Mouse (Mus musculus) T-cell, adult 2 months (primary cell): Measurements from ENCODE around the gene Teddm3.
"Not testable (repeated sequence)": the region's sequence is repeated elsewhere in the genome, so short reads cannot be mapped to it uniquely, and the experiment has no call there.

Source experiments
- DNase-seq: peaks from one replicate; pipeline ENCODE4 v3.0.0; 2022; ENCODE audit warnings: low spot score

The Teddm3 gene

GRCm38 (mm10) chr16:21149896-21150295, 3.9 kb downstream of the Teddm3 start:
- no peak for DNase-seq

- not testable (repeated sequence) for DNase-seq
Observed at GRCm38 (mm10) chr16:21148451-21148850, 5.3 kb downstream of the Teddm3 start.

GRCm38 (mm10) chr16:21136312-21137083, 17.3 kb downstream of the Teddm3 start:
- no peak for DNase-seq

GRCm38 (mm10) chr16:21127666-21128065, 26.1 kb downstream of the Teddm3 start:
- not testable (repeated sequence) for DNase-seq

GRCm38 (mm10) chr16:21122776-21123175, 31.0 kb downstream of the Teddm3 start:
- not testable (repeated sequence) for DNase-seq

GRCm38 (mm10) chr16:21116078-21116477, 37.7 kb downstream of the Teddm3 start:
- no peak for DNase-seq

GRCm38 (mm10) chr16:21109473-21109872, 44.3 kb downstream of the Teddm3 start:
- DNase-seq: no peak
